Mouse (Mus musculus) spleen, adult 2 months (tissue): ENCODE measurements around the gene Glrx5.

ENCODE experiments used
- CTCF ChIP-seq: fragments of 200-500 bp; IDR thresholded peaks from 2 replicates; pipeline ENCODE4 v1.5.1; 2011; ENCODE audit warnings: mild to moderate bottlenecking, inconsistent platforms; ENCODE audit not compliant: insufficient read depth, insufficient read length, insufficient replicate concordance; ENCODE audit errors: extremely low read depth
- POLR2A ChIP-seq: fragments of 200-500 bp; IDR thresholded peaks from 2 replicates; pipeline ENCODE4 v1.6.1; 2011; ENCODE audit warnings: low read depth, low read length, inconsistent platforms

GRCm38 (mm10) chr12:105019359-105020219, 12.9 kb upstream of the Glrx5 start:
- no peak for TF ChIP-seq CTCF
- no peak for TF ChIP-seq POLR2A
